18 mouse cellular contexts compared by ENCODE assay signal in the genomic region with DNA sequence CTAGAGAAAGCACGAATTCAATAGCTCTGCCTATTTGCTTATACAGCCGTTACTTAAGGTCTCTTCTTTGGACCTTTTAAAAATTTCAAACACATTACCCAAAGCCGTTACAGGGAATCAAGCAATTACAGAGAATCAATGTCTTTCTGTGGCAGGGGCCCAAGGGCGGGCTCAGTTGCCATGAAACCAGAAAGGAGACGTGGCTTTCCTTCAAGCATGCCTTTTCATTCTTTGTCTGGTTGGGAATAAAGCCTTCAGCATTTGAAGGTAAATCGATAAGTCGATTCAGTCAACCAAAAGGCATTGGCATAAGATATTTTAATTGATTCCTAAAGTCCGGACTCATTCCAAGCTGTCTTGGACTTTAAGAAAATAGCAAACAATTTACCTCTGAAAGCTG.
DNase-seq lines count a peak whose midpoint lies in the region; ATAC-seq lines count a peak whose summit lies in the region.
"Had no signal": no experiment of that assay in that cellular context is flagged by ENCODE, and none has a peak within 500 bp of the region (broad histone marks: within the 10 kb centered on the region; RNA-seq: fewer than 3 reads in every experiment).

No protein-coding gene starts in this region.

- H3K4me3 ChIP-seq in hindbrain, embryonic 10.5 days: no peak overlapping the region
- H3K4me3 ChIP-seq in hindbrain, embryonic 16.5 days (ENCODE audit: low read length): no peak overlapping the region
- no peak overlapping the region for H3K4me3 ChIP-seq in hindbrain, embryonic 14.5 days (replicated peaks; ENCODE audit: low read length)
- no peak overlapping the region for H3K4me3 ChIP-seq in neural tube, embryonic 13.5 days
- H3K4me3 ChIP-seq in heart, embryonic 11.5 days (ENCODE audit: low read depth, low read length): no peak overlapping the region
- H3K4me3 ChIP-seq in kidney, embryonic 14.5 days (ENCODE audit: low read length): no peak overlapping the region
- H3K4me3 ChIP-seq: heart, embryonic 15.5 days; limb, embryonic 12.5 days; liver, embryonic 13.5 days; lung, embryonic 15.5 days had no signal

- H3K27me3 ChIP-seq in hindbrain, embryonic 10.5 days (ENCODE audit: insufficient read depth, poor library complexity, severe bottlenecking): no peaks in the 10 kb centered on the region
- no peaks in the 10 kb centered on the region for H3K27me3 ChIP-seq in hindbrain, embryonic 16.5 days (replicated peaks; ENCODE audit: control insufficient read depth, insufficient read depth, low read length)
- H3K27me3 ChIP-seq in hindbrain, embryonic 14.5 days (ENCODE audit: control insufficient read depth, insufficient read depth, low read length): no peaks in the 10 kb centered on the region
- no peaks in the 10 kb centered on the region for H3K27me3 ChIP-seq in neural tube, embryonic 13.5 days
- H3K27me3 ChIP-seq in heart, embryonic 11.5 days (ENCODE audit: control insufficient read depth, insufficient read depth, low read length): no peaks in the 10 kb centered on the region
- H3K27me3 ChIP-seq in kidney, embryonic 14.5 days (ENCODE audit: control insufficient read depth, insufficient read depth, low read length): no peaks in the 10 kb centered on the region
- H3K27me3 ChIP-seq: heart, embryonic 15.5 days; liver, embryonic 13.5 days; lung, embryonic 15.5 days had no signal

- H3K4me1 ChIP-seq in hindbrain, embryonic 10.5 days (replicated peaks): peaks cover 28% of the 10 kb centered on the region
- H3K4me1 ChIP-seq in hindbrain, embryonic 16.5 days (ENCODE audit: control insufficient read depth, insufficient read depth, low read depth, low read length): peaks cover 21% of the 10 kb centered on the region
- H3K4me1 ChIP-seq in hindbrain, embryonic 14.5 days (replicated peaks; ENCODE audit: control insufficient read depth, insufficient read depth, low read length): peaks cover 38% of the 10 kb centered on the region
- H3K4me1 ChIP-seq in neural tube, embryonic 13.5 days (replicated peaks): peaks cover 59% of the 10 kb centered on the region
- H3K4me1 ChIP-seq in heart, embryonic 11.5 days (ENCODE audit: control insufficient read depth, insufficient read depth, low read length): peaks cover 6% of the 10 kb centered on the region
- H3K4me1 ChIP-seq in kidney, embryonic 14.5 days (ENCODE audit: control insufficient read depth, insufficient read depth, low read length): no peaks in the 10 kb centered on the region
- H3K4me1 ChIP-seq: heart, embryonic 15.5 days; limb, embryonic 12.5 days; liver, embryonic 13.5 days; lung, embryonic 15.5 days had no signal

- H3K9me3 ChIP-seq in hindbrain, embryonic 10.5 days: no peaks in the 10 kb centered on the region
- H3K9me3 ChIP-seq in hindbrain, embryonic 16.5 days (ENCODE audit: control insufficient read depth, low read length): no peaks in the 10 kb centered on the region
- H3K9me3 ChIP-seq in hindbrain, embryonic 14.5 days (ENCODE audit: control insufficient read depth, low read length): no peaks in the 10 kb centered on the region
- no peaks in the 10 kb centered on the region for H3K9me3 ChIP-seq in neural tube, embryonic 13.5 days
- H3K9me3 ChIP-seq in heart, embryonic 11.5 days (replicated peaks; ENCODE audit: control insufficient read depth, low read length): no peaks in the 10 kb centered on the region; the same call in 1 of the 2 replicates
- H3K9me3 ChIP-seq in kidney, embryonic 14.5 days (ENCODE audit: control insufficient read depth, low read length): no peaks in the 10 kb centered on the region
- H3K9me3 ChIP-seq: heart, embryonic 15.5 days; liver, embryonic 13.5 days; lung, embryonic 15.5 days had no signal

- H3K9ac ChIP-seq in hindbrain, embryonic 16.5 days (ENCODE audit: low read depth, low read length): no peak overlapping the region
- no peak overlapping the region for H3K9ac ChIP-seq in hindbrain, embryonic 14.5 days
- H3K9ac ChIP-seq in neural tube, embryonic 13.5 days: no peak overlapping the region
- no peak overlapping the region for H3K9ac ChIP-seq in heart, embryonic 11.5 days (ENCODE audit: low read depth, low read length)
- no peak overlapping the region for H3K9ac ChIP-seq in kidney, embryonic 14.5 days (ENCODE audit: low read depth, low read length)
- H3K9ac ChIP-seq: heart, embryonic 15.5 days; limb, embryonic 12.5 days; liver, embryonic 13.5 days; lung, embryonic 15.5 days had no signal

- H3K4me2 ChIP-seq in hindbrain, embryonic 16.5 days (ENCODE audit: low read length): no peak overlapping the region
- H3K4me2 ChIP-seq in hindbrain, embryonic 14.5 days (replicated peaks): 0 out of 2 replicates have a peak overlapping the region, but pooled peaks have one; percentile 2
- no peak overlapping the region for H3K4me2 ChIP-seq in neural tube, embryonic 13.5 days
- no peak overlapping the region for H3K4me2 ChIP-seq in heart, embryonic 11.5 days
- no peak overlapping the region for H3K4me2 ChIP-seq in kidney, embryonic 14.5 days (replicated peaks; ENCODE audit: low read depth, low read length)
- H3K4me2 ChIP-seq: heart, embryonic 15.5 days; limb, embryonic 12.5 days; liver, embryonic 13.5 days; lung, embryonic 15.5 days had no signal

- H3K27ac ChIP-seq in hindbrain, embryonic 10.5 days: peak overlapping the region; percentile 19; the same call in 1 of the 2 replicates
- H3K27ac ChIP-seq in hindbrain, embryonic 16.5 days (ENCODE audit: low read depth, low read length): no peak overlapping the region; the same call in 1 of the 2 replicates
- H3K27ac ChIP-seq in hindbrain, embryonic 14.5 days: peak overlapping the region; percentile 33; the same call in 1 of the 2 replicates
- 0 out of 2 replicates have a peak overlapping the region, but pooled peaks have one; percentile 6 for H3K27ac ChIP-seq in neural tube, embryonic 13.5 days (replicated peaks)
- no peak overlapping the region for H3K27ac ChIP-seq in heart, embryonic 11.5 days (ENCODE audit: low read depth, low read length)
- no peak overlapping the region for H3K27ac ChIP-seq in kidney, embryonic 14.5 days (ENCODE audit: low read depth, low read length)
- H3K27ac ChIP-seq: heart, embryonic 15.5 days; limb, embryonic 12.5 days; liver, embryonic 13.5 days; lung, embryonic 15.5 days; stomach, postnatal 0 days had no signal

- ATAC-seq in hindbrain, embryonic 16.5 days: no peak
- ATAC-seq in hindbrain, embryonic 14.5 days (ENCODE audit: low FRiP score): no peak
- no peak for ATAC-seq in neural tube, embryonic 13.5 days (ENCODE audit: low read depth)
- ATAC-seq in heart, embryonic 11.5 days (replicated peaks; ENCODE audit: insufficient number of reproducible peaks, low FRiP score, low TSS enrichment): no peak
- ATAC-seq in kidney, embryonic 14.5 days (ENCODE audit: low FRiP score, low TSS enrichment): no peak

- 41% methylated on average over 8 of the region's 8 CpGs for WGBS in hindbrain, embryonic 10.5 days
- WGBS in hindbrain, embryonic 16.5 days: 21% methylated on average over 8 of the region's 8 CpGs
- WGBS in hindbrain, embryonic 14.5 days: 21% methylated on average over 8 of the region's 8 CpGs
- 31% methylated on average over 8 of the region's 8 CpGs for WGBS in neural tube, embryonic 13.5 days
- WGBS in heart, embryonic 11.5 days (ENCODE audit: insufficient replicate concordance): 85% methylated on average over 8 of the region's 8 CpGs
- 85% methylated on average over 8 of the region's 8 CpGs for WGBS in kidney, embryonic 14.5 days

- no peaks in the 10 kb centered on the region for H3K36me3 ChIP-seq in hindbrain, embryonic 10.5 days
- no peaks in the 10 kb centered on the region for H3K36me3 ChIP-seq in hindbrain, embryonic 16.5 days (ENCODE audit: control insufficient read depth, insufficient read depth, low read length)
- H3K36me3 ChIP-seq in hindbrain, embryonic 14.5 days (replicated peaks; ENCODE audit: control insufficient read depth, insufficient read depth): no peaks in the 10 kb centered on the region
- no peaks in the 10 kb centered on the region for H3K36me3 ChIP-seq in neural tube, embryonic 13.5 days
- no peaks in the 10 kb centered on the region for H3K36me3 ChIP-seq in heart, embryonic 11.5 days (ENCODE audit: control insufficient read depth, insufficient read depth, low read length)
- H3K36me3 ChIP-seq in kidney, embryonic 14.5 days (ENCODE audit: control insufficient read depth, insufficient read depth, low read length): no peaks in the 10 kb centered on the region
- H3K36me3 ChIP-seq: heart, embryonic 15.5 days; limb, embryonic 12.5 days; liver, embryonic 13.5 days; lung, embryonic 15.5 days had no signal

- peak; percentile 56 for DNase-seq in hindbrain, embryonic 10.5 days (ENCODE audit: low spot score)
- DNase-seq in embryo, embryonic 11 days: peak; percentile 42
- DNase-seq in hindbrain, embryonic 14.5 days (ENCODE audit: low spot score): peak; percentile 56
- no peak for DNase-seq in urinary bladder, adult 2 months (ENCODE audit: low spot score)
- DNase-seq: adrenal gland, postnatal 14 days; cerebellum, adult 2 months; heart, adult 11 months; kidney, adult 8-10 months; liver, embryonic 13.5 days; right cerebral cortex, postnatal 14 days had no signal

Comparison
In these comparisons a context has a peak if more than half of its experiments do, and no peak if none do; other contexts are left out.
1. H3K27ac ChIP-seq: peak in hindbrain, embryonic 10.5 days (single experiment), hindbrain, embryonic 14.5 days (single experiment) and neural tube, embryonic 13.5 days (single experiment); none in hindbrain, embryonic 16.5 days (single experiment), heart, embryonic 11.5 days (single experiment) and kidney, embryonic 14.5 days (single experiment).